Mouse (Mus musculus) kidney, adult 2 months (tissue): ENCODE results near the gene BC025920. TPM values are rescaled to one million over a fixed set of nuclear protein-coding genes. Genes with fewer than 3 reads are reported as not detected.

Source experiments
- DNase-seq: peaks from one replicate; pipeline ENCODE4 v3.0.0; 2021
- H3K27ac ChIP-seq: fragments of 200-500 bp; 2 replicates; pipeline ENCODE4 v1.5.1; 2012; ENCODE audit warnings: low read depth, low read length, control low read depth, inconsistent platforms; ENCODE audit not compliant: insufficient read depth
- H3K27me3 ChIP-seq: fragments of 200-500 bp; replicated peaks from 2 replicates; pipeline ENCODE4 v1.6.1; 2012; ENCODE audit warnings: mild to moderate bottlenecking, moderate library complexity, low read length, inconsistent platforms; ENCODE audit not compliant: control insufficient read depth, insufficient read depth
- H3K36me3 ChIP-seq: fragments of 200-500 bp; 2 replicates; pipeline ENCODE4 v1.6.1; 2012; ENCODE audit warnings: mild to moderate bottlenecking, moderate library complexity, low read length, inconsistent platforms; ENCODE audit not compliant: control insufficient read depth, insufficient read depth
- H3K4me1 ChIP-seq: fragments of 200-500 bp; 2 replicates; pipeline ENCODE4 v1.6.1; 2011; ENCODE audit warnings: low read length; ENCODE audit not compliant: control insufficient read depth, insufficient read depth
- H3K4me3 ChIP-seq: fragments of 200-500 bp; 2 replicates; pipeline ENCODE4 v1.5.1; 2011; ENCODE audit warnings: mild to moderate bottlenecking, low read depth, low read length, control low read depth; ENCODE audit not compliant: insufficient read depth
- CTCF ChIP-seq: fragments of 200-500 bp; conservative IDR thresholded peaks from 2 replicates; pipeline ENCODE4 v1.5.1; 2011; ENCODE audit warnings: low read depth, mild to moderate bottlenecking, control low read depth, low read length, moderate library complexity, mixed read lengths; ENCODE audit not compliant: insufficient read depth, insufficient read length
- POLR2A ChIP-seq: fragments of 200-500 bp; IDR thresholded peaks from one replicate; pipeline ENCODE4 v1.6.1; 2011; ENCODE audit warnings: low read depth, low read length, control low read depth
- WGBS: fragments of 180-500 bp; shearing (Covaris S2); methylation state at CpG from one replicate; pipeline ENCODE4 v1.1.7; 2018; 5-methylcytosine and 5-hydroxymethylcytosine counted together
- polyA plus RNA-seq: library from polyadenylated mRNA; depleted of rRNA; stranded (reverse); fragments of >200 nt; gene quantifications from 2 replicates; pipeline ENCODE4 v1.2.3, GENCODE M21; 2012

BC025920 gene
- polyA plus RNA-seq, 1 experiment, result 1.1 TPM

DNA sequence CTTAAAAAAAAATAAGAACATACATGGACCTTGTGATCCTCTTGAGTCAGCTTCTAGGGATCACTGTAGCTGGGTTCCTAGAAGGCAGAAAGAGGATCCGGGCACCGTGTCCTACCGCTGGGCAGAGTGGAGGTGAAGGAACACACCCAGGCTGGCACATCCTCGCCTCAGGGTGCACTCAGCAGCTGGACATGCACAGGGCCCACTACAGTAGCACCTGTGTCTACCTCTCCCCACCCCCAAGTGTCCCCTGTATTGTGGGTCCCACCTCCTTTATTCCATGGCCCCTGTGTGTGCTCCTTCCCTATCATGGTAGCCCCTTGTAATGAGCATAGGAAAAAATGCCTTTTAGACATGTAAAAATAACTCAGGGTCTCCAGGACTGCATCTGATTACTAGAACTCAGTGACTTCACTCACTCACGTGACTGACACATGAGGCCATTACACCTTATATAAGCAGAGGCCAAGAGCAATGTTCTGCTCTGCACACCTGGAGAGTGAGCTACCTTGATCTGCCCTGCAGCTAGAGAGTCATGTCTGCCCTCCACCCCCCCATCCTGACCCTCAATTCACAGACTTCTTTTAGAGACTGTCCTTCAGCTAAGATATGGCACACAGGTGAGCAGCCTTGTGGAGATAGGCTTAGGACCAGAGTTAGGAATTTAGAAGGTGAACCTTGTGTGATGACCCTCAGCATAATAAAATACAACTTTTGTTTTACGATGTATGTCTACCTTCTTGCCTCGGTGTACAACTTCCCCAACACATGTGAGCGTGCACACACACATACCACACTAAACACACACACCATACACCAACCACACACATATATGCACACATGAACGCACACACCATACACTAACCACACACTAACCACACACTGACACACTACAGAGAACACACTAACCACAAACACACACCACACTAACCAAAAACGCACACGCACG lies 1.8 kb upstream of the BC025920 start:
- Histone ChIP-seq H3K36me3 (no peaks in the 10 kb centered on the region), H3K27ac (no peak overlapping the region), H3K27me3 (no peaks in the 10 kb centered on the region), H3K4me1 (peaks cover 5% of the 10 kb centered on the region; the same call in 1 of the 2 replicates), H3K4me3 (no peak overlapping the region)
- TF ChIP-seq POLR2A (no peak), CTCF (no peak)
- 64% methylated on average over 12 of the region's 12 CpGs for WGBS
- DNase-seq, result peak; percentile 33

- WGBS, result 16% methylated on average over 29 of the region's 29 CpGs
- Histone ChIP-seq H3K36me3 (no peaks in the 10 kb centered on the region), H3K4me3 (peak overlapping the region; percentile 42), H3K27ac (peak overlapping the region; percentile 67), H3K4me1 (peaks cover 5% of the 10 kb centered on the region; the same call in 1 of the 2 replicates), H3K27me3 (no peaks in the 10 kb centered on the region)
- peak; percentile 90 for DNase-seq
- TF ChIP-seq CTCF, result peak; percentile 90
- no peak for TF ChIP-seq POLR2A
Observed at GRCm38 (mm10) chr10:81604968-81605665, 953 bp upstream of the BC025920 start.

DNA sequence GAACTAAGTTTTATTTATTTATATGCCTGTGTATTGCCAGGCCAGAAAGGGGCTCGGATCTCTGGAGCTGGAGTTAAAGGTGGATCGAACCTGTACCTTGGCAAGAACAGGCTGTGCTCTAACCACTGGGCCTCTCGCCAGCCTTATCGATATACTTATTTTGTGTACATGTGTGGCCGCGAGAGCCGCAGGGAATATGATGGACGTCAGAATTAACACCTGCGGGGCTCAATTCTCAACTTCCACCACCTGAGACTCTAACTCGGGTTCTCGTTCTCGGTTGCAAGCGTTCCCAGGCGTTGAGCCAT lies 450 bp upstream of the BC025920 start:
- Histone ChIP-seq H3K27ac (peak overlapping the region; percentile 67), H3K36me3 (no peaks in the 10 kb centered on the region), H3K4me3 (peak overlapping the region; percentile 42), H3K4me1 (peaks cover 5% of the 10 kb centered on the region; the same call in 1 of the 2 replicates), H3K27me3 (no peaks in the 10 kb centered on the region)
- DNase-seq, result no peak
- TF ChIP-seq CTCF (no peak), POLR2A (no peak)
- WGBS, result 1% methylated on average over 14 of the region's 14 CpGs

- 100% methylated on average over 1 of the region's 1 CpGs for WGBS
- H3K27me3 ChIP-seq, result no peaks in the 10 kb centered on the region
Observed at GRCm38 (mm10) chr10:81608308-81608707, 2.2 kb downstream of the BC025920 start.

DNA sequence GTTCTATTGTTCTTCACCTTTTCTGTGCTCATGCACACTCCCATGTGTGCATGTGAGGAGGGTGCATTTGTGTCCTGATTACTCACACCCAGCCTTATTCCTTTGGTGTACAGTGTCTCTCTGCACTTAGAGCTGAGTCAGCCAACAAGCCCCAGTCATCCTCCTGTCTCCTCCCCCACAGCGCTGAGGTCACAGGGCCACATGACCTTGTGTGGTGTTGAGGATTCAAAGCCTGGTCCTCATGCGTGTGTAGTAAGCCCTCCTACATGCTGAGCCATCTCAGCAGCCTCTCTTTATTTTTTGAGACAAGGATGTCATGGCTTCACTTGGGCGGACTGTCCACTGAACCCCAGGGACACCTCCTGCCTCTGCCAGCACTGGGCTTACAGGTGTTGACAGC lies 6.7 kb downstream of the BC025920 start:
- no peaks in the 10 kb centered on the region for H3K4me1 ChIP-seq
- DNase-seq, result no peak
- H3K27ac ChIP-seq, result no peak overlapping the region
- no peaks in the 10 kb centered on the region for H3K27me3 ChIP-seq
- no peak for TF ChIP-seq POLR2A
- no peak for TF ChIP-seq CTCF
- WGBS, result 55% methylated on average over 3 of the region's 3 CpGs
- H3K36me3 ChIP-seq, result no peaks in the 10 kb centered on the region
- no peak overlapping the region for H3K4me3 ChIP-seq

More at GRCm38 (mm10) chr10:81608308-81608707, 2.2 kb downstream of the BC025920 start:
- TF ChIP-seq CTCF, result 0 out of 2 replicates have a peak, but pooled peaks have one; percentile 10
- no peak for TF ChIP-seq POLR2A
- H3K27ac ChIP-seq, result no peak overlapping the region
- no peaks in the 10 kb centered on the region for H3K36me3 ChIP-seq
- no peak overlapping the region for H3K4me3 ChIP-seq
- no peak for DNase-seq
- H3K4me1 ChIP-seq, result peaks cover 3% of the 10 kb centered on the region; the same call in 1 of the 2 replicates

DNA sequence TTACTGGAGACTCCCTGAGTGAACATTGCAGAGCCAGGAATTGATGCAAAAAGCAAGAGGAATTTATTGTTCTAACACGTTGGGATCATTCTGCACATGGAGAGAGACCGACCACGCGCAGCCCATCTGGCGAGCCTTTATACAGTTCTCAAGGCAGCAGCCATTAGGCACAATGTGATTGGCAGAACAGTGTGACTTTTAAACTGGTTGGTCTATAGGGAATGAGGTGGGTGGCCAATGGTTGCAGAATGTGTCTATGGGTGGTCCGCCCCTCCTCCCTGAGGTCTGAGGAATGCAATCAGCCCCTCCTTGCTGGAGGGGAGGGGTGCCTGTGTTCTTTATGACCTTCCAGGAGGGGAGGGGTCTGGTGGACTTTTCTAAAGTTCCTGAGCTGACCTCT lies 9.4 kb downstream of the BC025920 start:
- no peak for TF ChIP-seq POLR2A
- no peak for TF ChIP-seq CTCF
- WGBS, result 51% methylated on average over 6 of the region's 6 CpGs
- DNase-seq, result no peak
- H3K27me3 ChIP-seq, result no peaks in the 10 kb centered on the region
- H3K4me3 ChIP-seq, result no peak overlapping the region
- no peak overlapping the region for H3K27ac ChIP-seq
- no peaks in the 10 kb centered on the region for H3K36me3 ChIP-seq
- H3K4me1 ChIP-seq, result no peaks in the 10 kb centered on the region

GRCm38 (mm10) chr10:81619976-81620375 lies 13.9 kb downstream of the BC025920 start:
- TF ChIP-seq POLR2A, result no peak
- no peak for TF ChIP-seq CTCF
- Histone ChIP-seq H3K36me3 (no peaks in the 10 kb centered on the region), H3K4me1 (no peaks in the 10 kb centered on the region), H3K4me3 (no peak overlapping the region), H3K27ac (no peak overlapping the region), H3K27me3 (no peaks in the 10 kb centered on the region)
- WGBS, result 79% methylated on average over 5 of the region's 5 CpGs
- no peak for DNase-seq
